Mouse (Mus musculus) urinary bladder, postnatal 25 days (tissue): ENCODE data around the gene Drap1.
"Not testable (repeated sequence)": the region's sequence is repeated elsewhere in the genome, so short reads cannot be mapped to it uniquely, and the experiment has no call there.

Experiments used
- DNase-seq: peaks from one replicate; pipeline ENCODE4 v3.0.0; 2022; ENCODE audit warnings: low spot score

The Drap1 gene

GRCm38 (mm10) chr19:5420579-5420978 is 4.2 kb downstream of the Drap1 start:
- DNase-seq, result no peak

DNA sequence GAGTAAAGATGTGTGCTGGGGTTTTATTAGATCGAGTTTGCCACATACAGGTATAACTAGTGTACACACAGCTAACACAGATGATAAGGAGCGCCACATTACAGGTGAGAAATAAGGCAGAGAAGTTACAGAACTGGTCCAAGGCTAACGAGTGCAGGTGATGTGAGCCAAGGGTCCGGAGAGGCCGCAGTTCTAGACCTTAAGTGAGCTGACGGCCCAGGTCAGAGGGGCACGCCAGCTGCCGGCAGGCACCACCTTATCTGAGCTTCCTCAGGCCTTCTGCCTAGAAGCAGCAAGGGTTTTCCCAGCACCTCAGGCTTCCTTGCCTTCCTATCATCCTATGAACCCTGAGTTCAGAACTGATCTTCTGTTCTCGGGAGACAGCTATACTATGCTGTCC is 5.1 kb downstream of the Drap1 start:
- DNase-seq, result no peak

DNA sequence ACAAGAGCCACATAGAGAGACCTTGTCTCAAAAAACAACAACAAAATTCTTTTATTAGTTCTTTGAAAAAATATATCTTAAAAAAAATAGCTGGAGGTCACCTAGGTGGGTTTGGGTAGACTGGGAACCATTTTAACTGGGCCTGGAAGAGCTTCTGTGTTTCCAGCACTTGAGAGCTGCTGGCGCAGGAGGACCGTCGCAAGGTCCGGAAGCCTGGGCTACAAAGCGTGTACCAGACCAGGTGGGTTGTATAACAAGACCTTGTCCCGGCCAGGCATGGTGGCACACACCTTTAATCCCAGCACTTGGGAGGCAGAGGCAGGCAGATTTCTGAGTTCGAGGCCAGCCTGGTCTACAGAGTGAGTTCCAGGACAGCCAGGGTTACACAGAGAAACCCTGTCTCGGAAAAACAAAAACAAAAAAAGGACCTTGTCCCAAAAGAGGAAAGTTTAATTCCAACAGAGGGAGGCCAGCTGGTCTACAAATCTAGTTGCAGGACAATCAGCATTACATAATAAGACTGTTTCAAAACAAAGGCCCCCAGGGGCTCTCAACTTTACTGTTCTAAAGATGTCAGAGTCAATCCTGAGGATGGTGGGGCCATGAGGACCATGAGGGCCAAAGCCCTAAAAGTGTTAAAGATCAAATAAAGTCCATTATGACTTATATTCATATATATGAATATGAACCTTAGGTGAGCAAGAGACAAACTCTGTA is 5.9 kb downstream of the Drap1 start:
- no peak for DNase-seq

- no peak for DNase-seq
These were observed 10.2 kb downstream of the Drap1 start for GRCm38 (mm10) chr19:5414534-5414957.

DNA sequence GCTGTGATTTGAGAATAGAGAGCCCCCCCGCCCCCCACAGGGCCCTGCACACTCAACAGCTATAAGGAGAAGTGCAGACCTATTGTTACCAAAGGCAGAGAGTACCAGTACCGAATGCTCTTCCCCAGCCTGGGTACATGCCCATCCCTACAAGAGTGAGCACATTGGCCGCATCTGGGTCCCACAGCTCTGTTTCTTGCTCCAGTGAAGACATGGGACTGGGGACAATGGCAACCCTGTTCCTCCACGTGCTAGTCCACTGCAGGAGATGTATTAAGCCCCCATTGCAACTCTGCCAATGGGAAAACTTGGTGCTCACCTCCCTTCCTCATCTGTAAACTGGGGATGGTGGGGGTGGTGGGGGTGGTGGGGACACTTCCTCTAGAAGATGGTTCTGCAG is 10.9 kb downstream of the Drap1 start:
- DNase-seq, result no peak

DNA sequence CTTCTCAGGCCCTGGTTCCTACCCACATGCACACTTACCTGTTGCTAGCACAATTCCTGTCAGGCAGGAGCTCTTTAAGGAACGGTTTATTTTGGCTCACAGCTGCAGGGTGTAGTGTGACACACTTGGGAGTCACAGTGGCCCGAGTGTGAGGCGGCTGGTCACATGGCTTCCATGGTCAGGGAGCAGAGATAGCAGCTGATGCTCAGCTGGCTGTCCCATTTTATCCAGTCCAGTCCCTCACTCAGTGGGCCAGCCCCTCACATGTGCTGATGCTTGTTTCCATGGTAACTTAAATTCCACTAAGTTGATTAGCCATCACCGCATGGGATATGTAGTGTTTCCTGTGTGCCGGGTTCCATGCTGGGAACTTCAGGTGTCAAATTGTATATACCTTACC is 12.8 kb downstream of the Drap1 start:
- no peak for DNase-seq

GRCm38 (mm10) chr19:5410641-5411040 is 14.1 kb downstream of the Drap1 start:
- no peak for DNase-seq

DNA sequence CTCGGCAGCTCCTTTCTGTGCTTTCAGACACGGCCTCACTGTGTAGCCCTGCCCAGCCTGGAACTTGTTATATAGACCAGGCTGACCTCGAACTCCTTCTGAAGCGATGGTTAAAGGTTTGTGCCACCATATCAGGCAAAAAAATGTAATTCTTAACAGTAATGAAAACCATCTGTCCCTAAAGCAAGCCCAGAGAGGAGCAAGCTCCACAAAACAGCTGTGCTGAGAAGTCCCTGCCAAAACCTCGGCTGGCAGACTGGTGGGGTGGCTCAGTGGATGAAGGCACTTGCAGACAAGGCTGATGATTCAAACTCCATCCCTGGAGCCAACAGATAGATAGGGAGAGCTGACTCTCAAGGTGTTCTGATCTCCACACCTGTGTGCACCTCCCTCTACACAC is 15.7 kb downstream of the Drap1 start:
- DNase-seq, result no peak

DNA sequence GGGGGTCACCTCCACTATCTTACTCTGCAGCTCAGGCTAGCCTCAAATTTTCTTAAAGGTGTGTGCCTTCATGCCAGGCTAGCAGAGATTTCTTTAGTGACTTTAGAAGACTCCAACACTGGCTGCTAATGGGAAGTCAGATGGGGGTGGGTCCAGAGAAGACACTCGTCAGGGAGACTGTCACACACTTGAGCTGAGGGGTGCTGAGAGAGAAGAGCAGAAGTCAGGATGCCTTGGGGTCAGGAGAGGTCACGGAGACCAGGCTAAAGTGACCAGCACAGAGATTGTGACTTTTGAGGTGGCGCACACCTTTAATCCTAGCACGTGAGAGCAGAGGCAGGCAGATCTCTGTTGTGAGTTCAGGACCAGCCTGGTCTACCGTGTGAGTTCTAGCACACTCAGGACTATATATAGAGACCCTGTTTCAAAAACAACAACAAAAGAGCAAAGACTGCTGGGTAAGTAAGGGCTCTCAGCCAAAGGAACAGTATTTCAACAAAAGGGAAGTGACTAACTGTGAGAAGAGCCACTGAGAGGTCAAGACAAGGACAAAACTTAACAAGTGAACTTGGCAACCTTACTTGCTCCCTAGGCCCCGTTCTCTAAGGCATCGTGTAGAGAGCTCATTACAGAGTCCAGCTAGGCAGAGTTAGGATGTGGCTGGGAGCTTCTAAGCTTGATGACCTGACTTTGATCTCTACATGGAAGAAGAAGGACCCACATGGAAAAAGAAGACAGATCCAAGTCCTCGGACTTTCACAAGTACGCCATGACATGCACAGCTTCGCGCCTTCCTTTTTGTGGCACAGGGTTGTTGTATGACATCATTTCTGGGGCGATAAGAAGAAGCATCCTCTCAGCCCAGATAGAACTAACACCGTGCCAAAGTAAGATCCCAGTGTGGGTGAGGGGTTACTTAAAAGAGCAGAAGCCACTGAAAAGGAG is 16.4 kb downstream of the Drap1 start:
- DNase-seq, result no peak

DNA sequence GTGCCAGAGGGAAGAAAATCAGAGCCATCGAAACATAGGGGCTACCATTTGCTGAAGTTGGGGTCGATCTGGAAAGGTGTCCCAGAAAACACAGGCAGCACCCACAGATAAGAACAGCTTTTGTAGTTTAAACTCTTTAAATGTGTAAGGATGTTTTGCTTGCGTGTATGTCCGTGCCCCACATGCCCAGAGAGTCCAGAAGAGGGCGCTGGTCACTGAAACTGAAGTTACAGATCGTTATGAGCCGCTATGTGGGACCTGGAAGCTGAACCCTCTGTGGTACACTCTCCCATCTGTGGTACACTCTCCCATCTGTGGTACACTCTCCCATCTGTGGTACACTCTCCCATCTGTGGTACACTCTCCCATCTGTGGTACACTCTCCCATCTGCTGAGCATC is 17.6 kb downstream of the Drap1 start:
- DNase-seq, result no peak

- DNase-seq, result not testable (repeated sequence)
These were observed 18.1 kb downstream of the Drap1 start for GRCm38 (mm10) chr19:5406531-5407126.

DNA sequence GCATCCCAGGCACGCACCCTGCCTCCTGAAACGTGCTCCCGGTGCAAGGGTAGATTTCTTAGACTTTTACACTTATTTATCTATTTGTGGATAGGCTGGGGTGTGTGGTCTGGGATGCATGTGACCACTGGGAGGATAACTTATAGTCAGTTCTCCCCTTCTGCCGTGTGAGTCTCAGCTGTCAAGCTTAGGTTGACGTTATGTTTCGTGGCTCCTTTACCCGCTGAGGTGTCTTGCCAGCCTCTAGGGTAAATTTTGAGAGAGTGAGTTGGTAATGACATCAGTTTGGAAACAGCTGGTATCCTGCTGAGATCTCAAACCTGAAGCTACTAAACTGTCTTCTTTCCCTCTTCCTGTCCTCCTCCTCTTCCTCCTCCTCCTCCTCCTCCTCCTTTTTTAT is 18.9 kb downstream of the Drap1 start:
- no peak for DNase-seq

DNA sequence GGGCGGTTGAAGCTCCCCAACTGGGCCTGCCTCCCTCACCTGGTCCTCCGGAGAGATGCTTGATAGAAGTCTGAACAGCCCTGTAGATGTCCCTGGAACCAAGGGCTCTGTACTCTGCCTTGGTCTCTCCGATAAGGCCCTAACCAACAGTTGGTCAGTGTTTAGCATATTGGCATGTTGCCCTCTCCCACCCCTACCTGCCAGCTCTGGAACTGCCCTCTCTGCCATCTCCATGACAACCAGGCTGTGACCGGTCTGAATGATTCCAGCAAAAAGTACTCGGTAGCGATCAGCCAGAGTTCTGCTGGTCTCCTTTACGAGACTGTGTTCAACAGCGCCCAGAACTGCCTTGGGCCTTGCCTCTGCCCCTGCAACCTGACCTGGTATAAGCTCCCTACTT is 22.5 kb downstream of the Drap1 start, which contains the start of gene Tsga10ip:
Tsga10ip (minus strand) TSS at position 234 of the 400 bp plus-strand sequence.
- no peak for DNase-seq

- not testable (repeated sequence) for DNase-seq
These were observed 23.7 kb downstream of the Drap1 start for GRCm38 (mm10) chr19:5401073-5401472.

DNA sequence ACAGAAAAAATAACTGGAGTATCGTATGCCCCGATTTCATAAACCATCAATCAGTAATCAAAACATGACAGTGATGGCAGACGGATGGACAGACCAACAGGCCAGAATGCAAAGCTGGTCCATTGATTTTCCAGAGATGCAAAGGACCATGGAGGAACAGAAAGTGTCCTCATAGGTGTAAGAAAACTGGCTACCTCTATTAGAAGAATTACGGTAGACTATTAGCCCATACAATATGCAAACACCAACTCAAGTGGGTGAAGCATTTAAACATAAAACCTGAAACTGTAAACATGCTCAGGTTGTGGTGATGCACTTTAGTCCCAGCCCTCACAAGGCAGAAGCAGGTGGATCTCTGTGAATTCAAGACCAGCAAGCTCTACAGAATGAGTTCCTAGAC is 29.4 kb downstream of the Drap1 start:
- DNase-seq, result no peak

DNA sequence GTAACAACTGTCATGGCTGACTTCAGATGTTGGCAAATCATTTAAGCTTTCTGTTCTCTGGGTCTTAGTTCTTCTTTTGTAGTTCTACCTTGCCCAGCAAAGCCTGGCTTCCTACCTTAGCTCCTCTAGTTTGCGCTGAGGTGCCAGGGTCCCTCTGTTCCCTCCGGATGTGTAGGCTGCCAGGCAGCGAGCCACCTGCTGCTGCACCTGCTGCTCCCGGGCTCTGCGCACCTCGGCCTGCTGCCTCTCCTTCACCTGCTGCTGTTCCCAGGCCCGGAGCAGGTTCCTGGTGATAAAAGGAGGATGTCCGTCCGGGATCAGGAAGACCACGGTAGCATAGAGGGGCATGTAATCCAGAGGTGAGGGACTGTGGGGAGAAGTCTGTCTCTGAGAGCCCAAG is 30.6 kb downstream of the Drap1 start:
- DNase-seq, result no peak

GRCm38 (mm10) chr19:5392892-5393291 is 31.9 kb downstream of the Drap1 start:
- peak; percentile 45 for DNase-seq

DNA sequence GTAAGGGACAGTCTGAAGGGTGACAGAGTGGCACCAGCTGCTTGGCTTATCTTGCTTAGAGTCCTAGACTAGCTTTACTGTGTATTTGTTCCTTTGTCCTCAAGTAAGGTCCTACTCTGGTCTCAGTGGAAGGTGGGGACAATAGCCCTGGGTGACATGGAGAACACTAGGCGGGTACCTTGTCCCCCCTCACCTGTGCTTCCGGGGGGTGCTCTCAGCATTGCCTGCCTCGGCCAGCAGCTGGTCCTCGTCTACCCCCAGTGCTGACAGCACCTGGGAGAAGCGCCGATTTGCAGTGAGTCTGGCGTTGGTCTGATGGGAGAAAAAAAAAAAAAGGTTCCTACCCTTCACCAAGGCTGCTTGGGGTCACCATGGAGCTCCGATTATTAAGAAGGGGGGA is 34.4 kb downstream of the Drap1 start:
- no peak for DNase-seq

DNA sequence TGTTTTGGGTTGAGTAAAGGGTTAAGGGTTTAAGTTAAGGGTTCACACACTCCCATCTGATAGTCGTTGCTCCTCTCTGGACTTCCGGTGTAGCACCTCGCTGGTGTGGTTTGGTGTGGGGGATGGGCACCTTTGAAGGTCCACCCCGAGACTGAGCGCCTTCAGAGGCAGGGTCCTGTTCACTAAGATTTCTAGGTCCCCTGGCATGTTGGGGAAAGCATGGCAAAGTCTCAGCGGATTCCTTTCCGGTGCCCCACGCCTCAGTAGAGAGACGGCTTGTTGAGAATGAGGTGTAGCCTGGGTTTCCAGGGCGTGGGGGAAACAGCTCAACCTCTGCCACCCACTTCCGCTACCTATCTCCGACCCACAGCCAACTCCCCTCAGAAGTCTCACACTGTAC is 35.1 kb downstream of the Drap1 start:
- DNase-seq, result peak; percentile 46

DNA sequence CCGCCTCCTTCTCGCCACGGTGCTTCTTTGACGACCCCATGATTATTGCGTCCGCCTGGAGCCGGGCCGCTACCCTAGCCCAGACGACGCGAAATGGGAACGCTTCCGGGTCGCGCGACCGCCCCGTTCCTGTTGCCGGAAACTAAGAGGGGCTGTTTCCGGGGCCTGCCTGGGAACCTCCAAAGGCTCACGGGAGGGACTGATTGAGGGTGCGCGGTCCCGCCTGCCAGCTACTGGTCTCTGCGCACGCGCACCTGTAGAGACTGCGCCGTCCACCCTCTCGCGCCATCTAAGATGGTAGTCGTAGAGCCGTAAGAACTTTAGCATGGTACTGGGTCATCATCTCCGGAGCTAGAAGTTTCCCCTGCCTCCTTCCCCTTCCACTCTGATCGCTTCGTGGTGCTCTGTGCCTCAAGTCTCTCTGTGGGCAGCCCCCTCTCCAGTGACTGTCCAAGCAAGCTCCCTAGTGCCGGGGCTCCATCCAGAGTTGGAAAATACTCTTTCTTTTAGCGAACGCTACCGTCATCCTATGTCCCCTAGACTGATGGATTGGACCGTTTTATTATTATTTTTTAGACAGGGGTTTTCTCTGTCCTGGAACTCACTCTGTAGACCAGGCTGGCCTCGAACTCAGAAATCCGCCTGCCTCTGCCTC is 36.1 kb downstream of the Drap1 start, which contains the start of gene Sart1:
Sart1 (minus strand) TSS at position 116 of the 655 bp plus-strand sequence.
- DNase-seq, result peak; percentile 89

DNA sequence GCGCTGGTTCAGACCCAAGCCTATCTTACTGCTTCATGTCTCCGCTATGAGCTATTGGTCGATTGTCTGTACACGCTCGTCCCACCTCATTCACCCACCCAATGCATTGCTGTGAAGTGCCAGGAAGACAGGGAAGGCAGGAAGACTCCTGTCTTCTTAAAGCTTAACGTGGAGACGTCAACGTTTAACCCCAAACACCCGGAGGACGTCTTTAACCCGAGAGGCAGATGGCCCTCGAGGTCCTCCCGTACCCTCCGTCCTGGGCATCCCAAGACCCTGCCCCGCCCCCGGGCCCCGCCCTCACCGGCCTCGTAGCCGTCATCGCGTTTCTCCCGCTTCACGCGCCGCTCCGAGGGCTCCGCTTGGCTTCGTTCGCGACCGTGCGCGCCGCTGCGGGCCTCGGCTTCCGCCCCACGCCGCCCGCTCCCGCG is 36.8 kb downstream of the Drap1 start:
- no peak for DNase-seq

DNA sequence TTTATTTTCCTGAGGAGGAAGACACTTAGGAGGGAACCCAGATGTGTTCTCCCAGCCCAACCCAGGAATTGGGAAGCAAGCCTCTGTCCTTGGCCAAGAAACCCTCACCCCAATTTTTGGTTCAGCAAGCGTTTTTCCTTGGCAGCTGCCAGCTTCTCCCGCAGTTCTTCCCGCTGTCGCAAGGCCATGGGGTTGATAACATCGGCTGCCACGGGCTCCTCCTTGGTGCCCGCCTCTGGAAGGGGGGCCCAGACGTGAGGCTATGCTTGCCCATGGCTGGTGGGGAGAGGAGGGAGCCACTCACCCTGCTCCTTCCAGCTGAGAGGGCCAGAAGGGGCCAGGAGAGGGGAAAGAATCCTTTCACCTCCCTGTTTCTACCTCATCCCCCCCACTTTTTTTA is 40.1 kb downstream of the Drap1 start:
- DNase-seq, result no peak
